Mouse (Mus musculus) midbrain, embryonic 13.5 days (tissue): ENCODE data around the gene AI837181. TPM values are rescaled to one million over a fixed set of nuclear protein-coding genes. Genes with fewer than 3 reads are reported as not detected.
"Not testable (repeated sequence)": the region's sequence is repeated elsewhere in the genome, so short reads cannot be mapped to it uniquely, and the experiment has no call there.

Experiments
- ATAC-seq: fragments of 200-750 bp; cut with Nextera tagmentation; 2 replicates; pipeline ENCODE4 v1.8.0; 2017; ENCODE audit warnings: mild to moderate bottlenecking, moderate TSS enrichment, moderate library complexity
- H3K27ac ChIP-seq: fragments of 300-500 bp; sonication (generic); 2 replicates; pipeline ENCODE4 v1.5.1; 2015; ENCODE audit warnings: inconsistent platforms, mild to moderate bottlenecking, moderate library complexity
- H3K27me3 ChIP-seq: fragments of 300-500 bp; sonication (generic); 2 replicates; pipeline ENCODE4 v1.6.1; 2015; ENCODE audit warnings: mild to moderate bottlenecking, inconsistent platforms
- H3K36me3 ChIP-seq: fragments of 300-500 bp; sonication (generic); 2 replicates; pipeline ENCODE4 v1.6.1; 2015; ENCODE audit warnings: mild to moderate bottlenecking, inconsistent platforms
- H3K4me1 ChIP-seq: fragments of 300-500 bp; sonication (generic); replicated peaks from 2 replicates; pipeline ENCODE4 v1.6.1; 2015; ENCODE audit warnings: inconsistent platforms
- H3K4me2 ChIP-seq: fragments of 300-500 bp; sonication (generic); replicated peaks from 2 replicates; pipeline ENCODE4 v1.6.1; 2015; ENCODE audit warnings: moderate library complexity, mild to moderate bottlenecking, inconsistent platforms
- H3K4me3 ChIP-seq: fragments of 300-500 bp; sonication (generic); replicated peaks from 2 replicates; pipeline ENCODE4 v1.5.1; 2015; ENCODE audit warnings: mild to moderate bottlenecking, inconsistent platforms
- H3K9ac ChIP-seq: fragments of 300-500 bp; sonication (generic); replicated peaks from 2 replicates; pipeline ENCODE4 v1.6.1; 2015; ENCODE audit warnings: mild to moderate bottlenecking, inconsistent platforms
- H3K9me3 ChIP-seq: fragments of 300-500 bp; sonication (generic); 2 replicates; pipeline ENCODE4 v1.6.1; 2016; ENCODE audit warnings: mild to moderate bottlenecking, inconsistent platforms
- WGBS: fragments of 180-500 bp; shearing (Covaris S2); methylation state at CpG from one replicate; pipeline ENCODE4 v1.1.7; 2015; 5-methylcytosine and 5-hydroxymethylcytosine counted together
- polyA plus RNA-seq: library from polyadenylated mRNA; unstranded; fragments of >200 nt; fragmentation: Nextera tagmentation; extraction: Ambion mirVana; gene quantifications from 2 replicates; pipeline ENCODE4 v1.2.1, GENCODE M21; 2015

The AI837181 gene
- 51.6 and 60.3 TPM in 2 replicates for polyA plus RNA-seq

DNA sequence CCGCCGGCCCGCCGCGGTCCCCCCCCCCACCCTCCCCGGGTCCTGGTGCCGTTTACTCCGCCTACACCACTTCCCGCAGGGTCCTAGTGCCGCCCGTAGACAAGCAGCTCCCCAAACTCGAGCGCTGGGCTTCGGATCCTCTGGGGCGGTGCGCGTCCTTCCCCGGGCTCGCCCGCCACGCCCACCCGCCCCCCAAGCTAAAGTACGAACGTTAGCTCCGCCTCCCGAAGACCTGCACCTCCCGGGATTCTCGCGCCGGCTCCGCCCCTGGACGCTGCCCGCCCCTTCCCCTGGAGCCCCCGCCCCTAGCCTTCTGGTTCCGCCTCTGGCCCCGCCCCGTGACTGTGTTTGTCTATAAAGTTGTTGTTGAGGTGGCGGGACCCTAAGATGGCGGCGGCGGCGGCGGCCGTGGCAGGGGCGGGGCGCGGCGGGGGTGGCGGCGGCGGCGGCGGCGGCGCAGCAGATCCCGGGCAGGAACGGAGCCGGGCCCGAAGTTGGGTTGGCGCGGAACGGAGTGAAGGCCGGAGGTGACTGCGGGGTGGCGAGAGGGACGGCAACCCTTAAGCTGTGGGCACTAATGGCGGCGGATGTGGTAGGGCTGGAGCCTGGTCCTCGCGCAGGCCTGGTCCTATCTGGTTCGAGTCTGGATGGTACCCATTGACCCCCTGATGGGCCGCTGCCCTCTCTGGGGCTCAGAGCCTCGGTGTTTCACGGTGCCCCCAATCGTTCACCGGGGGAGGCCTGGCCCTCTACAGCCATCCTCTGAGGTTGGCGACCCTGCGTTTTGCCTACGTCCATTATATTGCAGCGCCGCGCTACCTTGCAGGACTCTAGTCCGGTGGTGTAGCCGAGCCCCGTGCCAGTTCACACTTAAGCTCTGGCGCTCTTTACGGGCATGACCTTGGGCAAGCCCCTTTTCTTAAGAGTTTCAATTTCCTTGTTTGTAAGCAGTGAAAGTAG lies at the start of gene AI837181, which contains the start of gene Drap1:
Gene AI837181 (plus strand): TSS at position 363 of the 960 bp plus-strand sequence.
Gene Drap1 (minus strand): TSS at position 198 of the 960 bp plus-strand sequence.
- WGBS = 0% methylated on average over 48 of the region's 87 CpGs
- Histone ChIP-seq H3K4me3 (peak within 1 kb of the TSS; percentile 69), H3K9ac (peak within 1 kb of the TSS; percentile 89), H3K36me3 (peaks cover 41% of the 10 kb centered on the region), H3K4me1 (peaks cover 48% of the 10 kb centered on the region), H3K27ac (peak within 1 kb of the TSS; percentile 91), H3K9me3 (no peaks in the 10 kb centered on the region), H3K4me2 (peak within 1 kb of the TSS; percentile 92), H3K27me3 (no peaks in the 10 kb centered on the region)
- ATAC-seq = peak; percentile 91

- Histone ChIP-seq H3K9ac (no peak overlapping the region), H3K4me3 (no peak overlapping the region), H3K4me2 (no peak overlapping the region), H3K4me1 (no peaks in the 10 kb centered on the region), H3K36me3 (peaks cover 83% of the 10 kb centered on the region), H3K27me3 (no peaks in the 10 kb centered on the region), H3K9me3 (no peaks in the 10 kb centered on the region), H3K27ac (no peak overlapping the region)
- ATAC-seq = no peak
- 92% methylated on average over 1 of the region's 1 CpGs for WGBS
Observed at GRCm38 (mm10) chr19:5377446-5377845, 47.5 kb upstream of the AI837181 start.

DNA sequence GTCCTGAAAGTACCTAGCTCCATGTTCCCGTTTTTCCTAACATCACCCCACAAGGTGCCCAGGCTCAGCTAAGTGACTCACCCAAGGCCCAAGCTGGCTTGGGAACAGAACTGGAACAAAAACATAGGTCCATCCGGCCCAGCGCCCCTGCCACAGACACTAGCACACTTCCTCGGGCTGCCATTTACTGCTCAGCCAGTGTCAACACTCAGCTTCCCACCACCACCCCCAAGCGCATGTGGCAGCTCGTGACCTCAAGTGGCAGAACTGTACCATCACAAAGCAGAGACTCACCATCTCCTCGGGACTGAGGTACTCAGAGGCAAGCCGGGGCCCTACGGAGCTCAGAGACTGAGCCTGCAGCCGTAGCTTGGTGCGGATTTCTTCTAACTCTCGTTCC lies 41.6 kb upstream of the AI837181 start:
- no peak overlapping the region for H3K9ac ChIP-seq
- ATAC-seq = no peak

DNA sequence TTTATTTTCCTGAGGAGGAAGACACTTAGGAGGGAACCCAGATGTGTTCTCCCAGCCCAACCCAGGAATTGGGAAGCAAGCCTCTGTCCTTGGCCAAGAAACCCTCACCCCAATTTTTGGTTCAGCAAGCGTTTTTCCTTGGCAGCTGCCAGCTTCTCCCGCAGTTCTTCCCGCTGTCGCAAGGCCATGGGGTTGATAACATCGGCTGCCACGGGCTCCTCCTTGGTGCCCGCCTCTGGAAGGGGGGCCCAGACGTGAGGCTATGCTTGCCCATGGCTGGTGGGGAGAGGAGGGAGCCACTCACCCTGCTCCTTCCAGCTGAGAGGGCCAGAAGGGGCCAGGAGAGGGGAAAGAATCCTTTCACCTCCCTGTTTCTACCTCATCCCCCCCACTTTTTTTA lies 40.2 kb upstream of the AI837181 start:
- Histone ChIP-seq H3K9ac (no peak overlapping the region), H3K9me3 (no peaks in the 10 kb centered on the region), H3K36me3 (peaks cover 62% of the 10 kb centered on the region), H3K4me2 (no peak overlapping the region), H3K27me3 (no peaks in the 10 kb centered on the region), H3K27ac (no peak overlapping the region), H3K4me1 (peaks cover 29% of the 10 kb centered on the region), H3K4me3 (no peak overlapping the region)
- no peak for ATAC-seq
- WGBS = 95% methylated on average over 8 of the region's 8 CpGs

More for the DNA sequence above, 41.6 kb upstream of the AI837181 start:
- Histone ChIP-seq H3K4me3 (no peak overlapping the region), H3K4me2 (no peak overlapping the region), H3K9me3 (no peaks in the 10 kb centered on the region), H3K27ac (no peak overlapping the region), H3K4me1 (peaks cover 22% of the 10 kb centered on the region), H3K36me3 (peaks cover 76% of the 10 kb centered on the region), H3K27me3 (no peaks in the 10 kb centered on the region)
- WGBS = 93% methylated on average over 12 of the region's 12 CpGs

GRCm38 (mm10) chr19:5388011-5388441 lies 36.9 kb upstream of the AI837181 start:
- Histone ChIP-seq H3K4me3 (peak overlapping the region; percentile 100), H3K27ac (peak overlapping the region; percentile 85), H3K9ac (peak overlapping the region; percentile 95), H3K9me3 (no peaks in the 10 kb centered on the region), H3K4me1 (peaks cover 41% of the 10 kb centered on the region), H3K36me3 (peaks cover 29% of the 10 kb centered on the region), H3K4me2 (peak overlapping the region; percentile 98), H3K27me3 (no peaks in the 10 kb centered on the region)
- ATAC-seq = peak; percentile 55; the same call in 1 of the 2 replicates
- under 1% methylated on average over 43 of the region's 43 CpGs for WGBS

DNA sequence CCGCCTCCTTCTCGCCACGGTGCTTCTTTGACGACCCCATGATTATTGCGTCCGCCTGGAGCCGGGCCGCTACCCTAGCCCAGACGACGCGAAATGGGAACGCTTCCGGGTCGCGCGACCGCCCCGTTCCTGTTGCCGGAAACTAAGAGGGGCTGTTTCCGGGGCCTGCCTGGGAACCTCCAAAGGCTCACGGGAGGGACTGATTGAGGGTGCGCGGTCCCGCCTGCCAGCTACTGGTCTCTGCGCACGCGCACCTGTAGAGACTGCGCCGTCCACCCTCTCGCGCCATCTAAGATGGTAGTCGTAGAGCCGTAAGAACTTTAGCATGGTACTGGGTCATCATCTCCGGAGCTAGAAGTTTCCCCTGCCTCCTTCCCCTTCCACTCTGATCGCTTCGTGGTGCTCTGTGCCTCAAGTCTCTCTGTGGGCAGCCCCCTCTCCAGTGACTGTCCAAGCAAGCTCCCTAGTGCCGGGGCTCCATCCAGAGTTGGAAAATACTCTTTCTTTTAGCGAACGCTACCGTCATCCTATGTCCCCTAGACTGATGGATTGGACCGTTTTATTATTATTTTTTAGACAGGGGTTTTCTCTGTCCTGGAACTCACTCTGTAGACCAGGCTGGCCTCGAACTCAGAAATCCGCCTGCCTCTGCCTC lies 36.2 kb upstream of the AI837181 start, which contains the start of gene Sart1:
Gene Sart1 (minus strand): TSS at position 116 of the 655 bp plus-strand sequence.
- ATAC-seq = peak; percentile 96
- Histone ChIP-seq H3K27ac (peak within 1 kb of the TSS; percentile 85), H3K4me1 (peaks cover 41% of the 10 kb centered on the region), H3K27me3 (no peaks in the 10 kb centered on the region), H3K9me3 (no peaks in the 10 kb centered on the region), H3K9ac (peak within 1 kb of the TSS; percentile 95), H3K4me2 (peak within 1 kb of the TSS; percentile 98), H3K4me3 (peak within 1 kb of the TSS; percentile 100), H3K36me3 (peaks cover 22% of the 10 kb centered on the region)
- WGBS = 2% methylated on average over 43 of the region's 43 CpGs

DNA sequence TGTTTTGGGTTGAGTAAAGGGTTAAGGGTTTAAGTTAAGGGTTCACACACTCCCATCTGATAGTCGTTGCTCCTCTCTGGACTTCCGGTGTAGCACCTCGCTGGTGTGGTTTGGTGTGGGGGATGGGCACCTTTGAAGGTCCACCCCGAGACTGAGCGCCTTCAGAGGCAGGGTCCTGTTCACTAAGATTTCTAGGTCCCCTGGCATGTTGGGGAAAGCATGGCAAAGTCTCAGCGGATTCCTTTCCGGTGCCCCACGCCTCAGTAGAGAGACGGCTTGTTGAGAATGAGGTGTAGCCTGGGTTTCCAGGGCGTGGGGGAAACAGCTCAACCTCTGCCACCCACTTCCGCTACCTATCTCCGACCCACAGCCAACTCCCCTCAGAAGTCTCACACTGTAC lies 35.3 kb upstream of the AI837181 start:
- no peak overlapping the region for H3K27ac ChIP-seq
- H3K27me3 ChIP-seq = no peaks in the 10 kb centered on the region
- peak overlapping the region; percentile 67; the same call in 1 of the 2 replicates for H3K9ac ChIP-seq
- H3K36me3 ChIP-seq = peaks cover 12% of the 10 kb centered on the region
- H3K4me3 ChIP-seq = peak overlapping the region; percentile 100
- peaks cover 41% of the 10 kb centered on the region for H3K4me1 ChIP-seq
- WGBS = 60% methylated on average over 12 of the region's 12 CpGs
- peak overlapping the region; percentile 98 for H3K4me2 ChIP-seq
- no peaks in the 10 kb centered on the region for H3K9me3 ChIP-seq
- no peak for ATAC-seq

DNA sequence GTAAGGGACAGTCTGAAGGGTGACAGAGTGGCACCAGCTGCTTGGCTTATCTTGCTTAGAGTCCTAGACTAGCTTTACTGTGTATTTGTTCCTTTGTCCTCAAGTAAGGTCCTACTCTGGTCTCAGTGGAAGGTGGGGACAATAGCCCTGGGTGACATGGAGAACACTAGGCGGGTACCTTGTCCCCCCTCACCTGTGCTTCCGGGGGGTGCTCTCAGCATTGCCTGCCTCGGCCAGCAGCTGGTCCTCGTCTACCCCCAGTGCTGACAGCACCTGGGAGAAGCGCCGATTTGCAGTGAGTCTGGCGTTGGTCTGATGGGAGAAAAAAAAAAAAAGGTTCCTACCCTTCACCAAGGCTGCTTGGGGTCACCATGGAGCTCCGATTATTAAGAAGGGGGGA lies 34.5 kb upstream of the AI837181 start:
- Histone ChIP-seq H3K27ac (no peak overlapping the region), H3K27me3 (no peaks in the 10 kb centered on the region), H3K9me3 (no peaks in the 10 kb centered on the region), H3K4me2 (peak overlapping the region; percentile 98), H3K36me3 (peaks cover 5% of the 10 kb centered on the region), H3K9ac (peak overlapping the region; percentile 67; the same call in 1 of the 2 replicates), H3K4me3 (peak overlapping the region; percentile 100; the same call in 1 of the 2 replicates), H3K4me1 (peaks cover 40% of the 10 kb centered on the region)
- no peak for ATAC-seq
- WGBS = 86% methylated on average over 8 of the region's 8 CpGs

GRCm38 (mm10) chr19:5392892-5393291 lies 32.1 kb upstream of the AI837181 start:
- no peaks in the 10 kb centered on the region for H3K9me3 ChIP-seq
- no peak overlapping the region for H3K27ac ChIP-seq
- H3K4me2 ChIP-seq = no peak overlapping the region
- peaks cover 19% of the 10 kb centered on the region for H3K4me1 ChIP-seq
- no peaks in the 10 kb centered on the region for H3K27me3 ChIP-seq
- H3K9ac ChIP-seq = no peak overlapping the region
- H3K4me3 ChIP-seq = no peak overlapping the region
- H3K36me3 ChIP-seq = no peaks in the 10 kb centered on the region
- no peak for ATAC-seq
- WGBS = 54% methylated on average over 4 of the region's 4 CpGs

GRCm38 (mm10) chr19:5394168-5394567 lies 30.8 kb upstream of the AI837181 start:
- Histone ChIP-seq H3K4me2 (no peak overlapping the region), H3K36me3 (no peaks in the 10 kb centered on the region), H3K27me3 (no peaks in the 10 kb centered on the region), H3K9ac (no peak overlapping the region), H3K4me3 (no peak overlapping the region), H3K27ac (no peak overlapping the region), H3K9me3 (no peaks in the 10 kb centered on the region), H3K4me1 (peaks cover 17% of the 10 kb centered on the region)
- ATAC-seq = no peak
- WGBS = 58% methylated on average over 10 of the region's 10 CpGs

- Histone ChIP-seq H3K9ac (no peak overlapping the region), H3K9me3 (no peaks in the 10 kb centered on the region), H3K27ac (no peak overlapping the region), H3K4me2 (no peak overlapping the region), H3K27me3 (no peaks in the 10 kb centered on the region), H3K36me3 (no peaks in the 10 kb centered on the region), H3K4me3 (no peak overlapping the region), H3K4me1 (peaks cover 5% of the 10 kb centered on the region)
- no peak for ATAC-seq
- WGBS = 67% methylated on average over 4 of the region's 4 CpGs
Observed at GRCm38 (mm10) chr19:5395371-5395770, 29.6 kb upstream of the AI837181 start.

DNA sequence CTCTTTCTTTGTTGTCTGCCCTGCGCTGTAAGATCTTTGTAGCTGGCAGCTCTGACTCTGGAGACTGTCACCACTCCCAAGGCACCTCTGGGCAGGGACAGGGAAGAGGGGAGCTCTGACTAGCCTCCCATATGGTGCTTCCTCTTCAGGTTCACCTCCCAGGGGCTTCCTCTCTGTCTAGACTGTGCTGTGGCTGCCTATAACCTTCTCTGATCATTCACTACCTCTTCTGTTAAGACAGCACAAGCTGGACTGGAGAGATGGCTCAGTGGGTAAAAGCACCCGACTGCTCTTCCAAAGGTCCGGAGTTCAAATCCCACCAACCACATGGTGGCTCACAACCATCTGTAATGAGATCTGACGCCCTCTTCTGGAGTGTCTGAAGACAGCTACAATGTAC lies 23.9 kb upstream of the AI837181 start:
- ATAC-seq, H3K9ac ChIP-seq, H3K4me2 ChIP-seq, H3K27ac ChIP-seq, H3K27me3 ChIP-seq, H3K4me1 ChIP-seq, H3K36me3 ChIP-seq, H3K9me3 ChIP-seq, H3K4me3 ChIP-seq: not testable (repeated sequence)
- WGBS = 75% methylated on average over 4 of the region's 4 CpGs
